Mouse (Mus musculus) neural tube, embryonic 12.5 days (tissue): ENCODE measurements around the gene Elk4. TPM values are rescaled to one million over a fixed set of nuclear protein-coding genes. Genes with fewer than 3 reads are reported as not detected.
A peak's percentile ranks its signal among the peaks of the same experiment; 100 is the strongest.

ENCODE experiments used
- ATAC-seq: fragments of 200-750 bp; cut with Nextera tagmentation; 2 replicates; pipeline ENCODE4 v1.8.0; 2017; ENCODE audit warnings: low read depth, mild to moderate bottlenecking, moderate TSS enrichment, moderate library complexity; ENCODE audit not compliant: low FRiP score
- H3K27ac ChIP-seq: fragments of 300-500 bp; sonication (generic); 2 replicates; pipeline ENCODE4 v1.5.1; 2016
- H3K27me3 ChIP-seq: fragments of 300-500 bp; sonication (generic); replicated peaks from 2 replicates; pipeline ENCODE4 v1.6.1; 2016; ENCODE audit warnings: mild to moderate bottlenecking
- H3K36me3 ChIP-seq: fragments of 300-500 bp; sonication (generic); 2 replicates; pipeline ENCODE4 v1.6.1; 2016; ENCODE audit warnings: mild to moderate bottlenecking
- H3K4me1 ChIP-seq: fragments of 300-500 bp; sonication (generic); 2 replicates; pipeline ENCODE4 v1.6.1; 2016
- H3K4me2 ChIP-seq: fragments of 300-500 bp; sonication (generic); replicated peaks from 2 replicates; pipeline ENCODE4 v1.6.1; 2016; ENCODE audit warnings: mild to moderate bottlenecking
- H3K4me3 ChIP-seq: fragments of 300-500 bp; sonication (generic); 2 replicates; pipeline ENCODE4 v1.5.1; 2016
- H3K9ac ChIP-seq: fragments of 300-500 bp; sonication (generic); 2 replicates; pipeline ENCODE4 v1.6.1; 2016; ENCODE audit warnings: mild to moderate bottlenecking
- H3K9me3 ChIP-seq: fragments of 300-500 bp; sonication (generic); 2 replicates; pipeline ENCODE4 v1.6.1; 2016; ENCODE audit warnings: mild to moderate bottlenecking
- WGBS: fragments of 180-500 bp; shearing (Covaris S2); methylation state at CpG from one replicate; pipeline ENCODE4 v1.1.7; 2016; 5-methylcytosine and 5-hydroxymethylcytosine counted together
- polyA plus RNA-seq: library from polyadenylated mRNA; unstranded; fragments of >200 nt; fragmentation: Nextera tagmentation; extraction: Ambion mirVana; gene quantifications from 2 replicates; pipeline ENCODE4 v1.2.1, GENCODE M21; 2016

The Elk4 gene
- 16.1 and 16.2 TPM in 2 replicates for polyA plus RNA-seq

DNA sequence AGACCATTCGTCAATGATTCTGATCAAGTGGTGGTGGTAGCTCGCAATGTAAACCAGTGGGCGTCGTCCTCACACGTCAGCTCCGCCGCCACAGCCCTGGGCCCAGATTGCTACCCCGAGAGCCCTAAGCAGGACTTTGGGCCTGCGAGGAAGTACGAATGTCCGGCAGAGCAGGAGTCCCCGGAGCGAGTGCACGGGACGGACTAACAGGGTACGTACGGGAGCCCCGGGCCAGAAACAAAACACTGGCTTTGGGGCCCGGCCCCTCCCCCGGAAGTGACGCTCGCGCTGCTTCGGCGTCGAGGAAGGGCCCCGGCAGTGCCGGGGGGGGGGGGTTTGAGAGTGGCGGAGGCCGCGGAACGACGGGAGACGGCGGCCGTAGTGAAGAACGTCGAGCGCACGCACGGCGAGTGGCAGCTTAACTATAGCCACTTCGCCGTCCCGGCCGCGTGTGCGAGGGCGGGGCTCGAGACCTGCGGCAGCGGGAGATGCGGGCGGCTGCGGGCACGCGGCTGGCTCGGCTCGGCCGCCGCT lies at the start of gene Elk4:
Gene Elk4 (plus strand): TSS at position 326 of the 534 bp plus-strand sequence.
- Histone ChIP-seq H3K4me1 (peaks cover 10% of the 10 kb centered on the region), H3K9me3 (no peaks in the 10 kb centered on the region), H3K4me2 (peak within 1 kb of the TSS; percentile 72), H3K27ac (peak within 1 kb of the TSS; percentile 95), H3K9ac (peak within 1 kb of the TSS; percentile 91), H3K36me3 (no peaks in the 10 kb centered on the region), H3K27me3 (no peaks in the 10 kb centered on the region), H3K4me3 (peak within 1 kb of the TSS; percentile 83)
- WGBS, result under 1% methylated on average over 61 of the region's 61 CpGs
- peak; percentile 93 for ATAC-seq

GRCm38 (mm10) chr1:131961004-131961403 lies 46.4 kb upstream of the Elk4 start:
- ATAC-seq, result no peak
- H3K36me3 ChIP-seq, result no peaks in the 10 kb centered on the region
- no peak overlapping the region for H3K4me2 ChIP-seq
- no peak overlapping the region for H3K27ac ChIP-seq
- peaks cover 22% of the 10 kb centered on the region for H3K27me3 ChIP-seq
- H3K9ac ChIP-seq, result no peak overlapping the region
- 56% methylated on average over 2 of the region's 2 CpGs for WGBS
- H3K4me1 ChIP-seq, result peaks cover 23% of the 10 kb centered on the region
- H3K4me3 ChIP-seq, result no peak overlapping the region
- no peaks in the 10 kb centered on the region for H3K9me3 ChIP-seq

DNA sequence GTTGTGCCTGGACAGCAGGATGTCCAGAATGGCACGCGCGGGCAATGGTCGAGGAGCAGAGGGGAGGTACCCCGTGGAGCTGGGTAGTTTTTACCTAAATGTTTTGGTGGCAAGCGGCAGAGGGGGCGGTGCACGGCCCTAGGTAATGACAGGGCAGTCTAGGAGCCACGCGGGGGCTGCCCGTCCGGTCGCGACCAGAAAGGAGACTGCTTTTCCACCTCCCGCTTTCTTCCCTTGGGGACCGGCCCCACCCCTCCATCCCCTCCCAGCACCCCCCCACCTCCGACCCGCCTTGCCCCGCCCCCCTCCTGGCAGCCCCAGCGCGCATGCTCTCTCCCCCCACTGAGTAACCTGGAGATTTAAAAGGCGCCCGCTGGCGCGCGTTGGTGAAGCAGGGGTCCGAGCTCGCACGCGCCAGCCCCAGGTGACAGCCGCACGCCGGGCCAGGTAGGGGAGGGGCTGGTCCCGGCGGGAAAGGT lies 44.8 kb upstream of the Elk4 start, which contains the start of gene Slc45a3:
Gene Slc45a3 (plus strand): TSS at position 362 of the 479 bp plus-strand sequence.
- Histone ChIP-seq H3K4me2 (peak within 1 kb of the TSS; percentile 98), H3K27ac (no peak within 1 kb of the TSS), H3K9me3 (no peaks in the 10 kb centered on the region), H3K27me3 (peaks cover 22% of the 10 kb centered on the region), H3K9ac (peak within 1 kb of the TSS; percentile 80), H3K4me3 (peak within 1 kb of the TSS; percentile 84), H3K4me1 (peaks cover 33% of the 10 kb centered on the region), H3K36me3 (no peaks in the 10 kb centered on the region)
- ATAC-seq, result peak; percentile 51
- WGBS, result under 1% methylated on average over 35 of the region's 35 CpGs

DNA sequence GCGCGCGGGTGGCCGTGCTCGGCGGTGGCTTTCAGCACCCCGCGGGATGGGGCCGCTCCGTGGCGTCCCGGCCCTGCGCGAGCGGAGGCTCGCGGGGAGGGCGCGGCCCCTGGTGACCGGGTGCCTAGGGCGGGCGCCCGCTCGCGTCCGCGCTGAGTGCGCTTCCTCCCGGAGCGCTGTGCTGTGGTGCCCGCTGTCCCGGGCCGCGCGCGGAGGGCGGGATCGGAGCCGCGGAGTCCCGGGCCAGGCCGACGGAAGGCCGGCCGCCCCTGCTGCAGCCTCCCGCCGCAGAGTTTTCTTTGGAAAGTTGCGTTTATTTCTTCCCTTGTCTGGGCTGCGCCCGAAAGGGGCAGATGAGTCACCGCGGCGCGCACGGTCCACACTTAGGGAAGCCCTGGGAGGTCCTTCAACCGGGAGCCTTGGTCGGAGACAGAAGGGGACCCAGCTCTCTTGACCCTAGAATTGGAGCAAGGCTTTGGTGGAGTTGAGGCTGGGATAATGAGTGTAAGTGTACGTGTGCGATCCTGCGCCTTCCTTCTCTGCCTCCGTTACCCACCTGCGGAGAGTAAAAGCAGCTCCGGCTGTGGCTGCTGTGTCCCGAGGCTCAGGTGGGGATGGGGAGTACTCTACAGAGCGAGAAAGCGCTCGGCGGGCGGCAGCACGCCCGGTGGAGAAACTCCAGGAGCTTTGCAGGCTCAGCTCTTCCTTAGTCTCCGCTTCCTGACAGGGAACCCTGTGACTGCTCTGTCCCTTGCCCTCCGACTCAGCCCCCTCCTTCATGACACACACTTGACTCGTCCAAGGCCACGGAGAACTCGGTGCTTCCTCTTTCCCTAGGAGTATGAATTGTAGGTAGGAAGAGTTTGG lies 44.1 kb upstream of the Elk4 start:
- Histone ChIP-seq H3K27ac (no peak overlapping the region), H3K4me2 (peak overlapping the region; percentile 98), H3K9me3 (no peaks in the 10 kb centered on the region), H3K9ac (peak overlapping the region; percentile 80), H3K27me3 (peaks cover 22% of the 10 kb centered on the region), H3K4me1 (peaks cover 33% of the 10 kb centered on the region), H3K36me3 (no peaks in the 10 kb centered on the region), H3K4me3 (peak overlapping the region; percentile 84)
- WGBS, result under 1% methylated on average over 70 of the region's 76 CpGs
- ATAC-seq, result peak; percentile 79

GRCm38 (mm10) chr1:131964100-131964499 lies 43.3 kb upstream of the Elk4 start:
- Histone ChIP-seq H3K27me3 (peaks cover 22% of the 10 kb centered on the region), H3K27ac (no peak overlapping the region), H3K9me3 (no peaks in the 10 kb centered on the region), H3K36me3 (no peaks in the 10 kb centered on the region), H3K4me2 (peak overlapping the region; percentile 98), H3K4me3 (peak overlapping the region; percentile 84), H3K9ac (peak overlapping the region; percentile 80; the same call in 1 of the 2 replicates), H3K4me1 (peaks cover 33% of the 10 kb centered on the region)
- WGBS, result 29% methylated on average over 5 of the region's 5 CpGs
- ATAC-seq, result no peak

DNA sequence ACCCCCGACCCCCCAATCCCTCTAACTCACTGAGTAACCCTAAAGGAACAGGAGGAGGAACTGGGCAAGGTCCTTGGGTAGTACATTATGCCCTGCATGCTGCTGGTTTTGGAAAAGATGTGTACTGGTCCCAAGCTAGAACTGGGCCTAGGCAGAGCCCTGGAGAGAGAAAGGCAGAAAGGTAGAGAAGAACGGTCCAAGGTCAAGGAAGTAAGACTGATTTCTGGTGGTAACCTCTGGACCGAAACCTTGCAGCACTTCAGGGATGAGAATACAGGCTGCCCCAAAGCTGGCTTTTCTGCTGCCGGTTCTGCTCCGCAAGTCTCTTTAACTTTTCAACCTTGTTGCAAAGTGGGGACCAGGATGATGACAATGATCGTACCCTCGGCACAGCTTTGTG lies 42.8 kb upstream of the Elk4 start:
- WGBS, result 74% methylated on average over 7 of the region's 7 CpGs
- no peak overlapping the region for H3K9ac ChIP-seq

GRCm38 (mm10) chr1:131965818-131966217 lies 41.6 kb upstream of the Elk4 start:
- ATAC-seq, result no peak
- 0 out of 2 replicates have a peak overlapping the region, but pooled peaks have one; percentile 13 for H3K9ac ChIP-seq
- H3K4me1 ChIP-seq, result peaks cover 46% of the 10 kb centered on the region
- no peak overlapping the region for H3K4me3 ChIP-seq
- no peaks in the 10 kb centered on the region for H3K9me3 ChIP-seq
- peak overlapping the region; percentile 20 for H3K4me2 ChIP-seq
- no peak overlapping the region for H3K27ac ChIP-seq
- 45% methylated on average over 5 of the region's 5 CpGs for WGBS
- H3K36me3 ChIP-seq, result no peaks in the 10 kb centered on the region
- peaks cover 16% of the 10 kb centered on the region for H3K27me3 ChIP-seq

More for the DNA sequence above, 42.8 kb upstream of the Elk4 start:
- Histone ChIP-seq H3K27me3 (peaks cover 22% of the 10 kb centered on the region), H3K4me3 (peak overlapping the region; percentile 84), H3K36me3 (no peaks in the 10 kb centered on the region), H3K27ac (no peak overlapping the region), H3K4me1 (peaks cover 33% of the 10 kb centered on the region), H3K9me3 (no peaks in the 10 kb centered on the region), H3K4me2 (peak overlapping the region; percentile 98)
- ATAC-seq, result no peak

DNA sequence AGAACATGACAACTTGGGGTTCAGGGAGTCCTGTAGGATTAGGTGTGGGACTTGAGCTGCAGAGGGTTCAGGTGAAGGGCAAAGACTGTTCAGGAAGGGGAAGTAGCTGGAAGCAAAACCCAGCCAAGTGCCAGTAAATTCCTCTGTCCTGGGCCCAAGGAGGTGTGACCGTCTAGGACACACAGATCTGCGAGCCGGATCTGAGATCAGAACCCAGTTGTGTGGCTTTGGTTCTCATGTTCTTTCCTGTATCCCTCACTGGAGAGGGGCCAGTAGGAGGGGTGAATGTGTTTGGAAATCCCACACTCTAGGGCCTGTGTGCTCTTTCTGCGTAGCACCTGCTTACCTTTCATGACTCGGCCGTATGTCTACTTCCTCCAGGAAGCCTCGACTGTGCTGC lies 40.1 kb upstream of the Elk4 start:
- 82% methylated on average over 7 of the region's 7 CpGs for WGBS
- Histone ChIP-seq H3K4me2 (no peak overlapping the region), H3K36me3 (no peaks in the 10 kb centered on the region), H3K27ac (no peak overlapping the region), H3K4me1 (peaks cover 61% of the 10 kb centered on the region), H3K9me3 (no peaks in the 10 kb centered on the region), H3K4me3 (no peak overlapping the region), H3K9ac (no peak overlapping the region), H3K27me3 (peaks cover 13% of the 10 kb centered on the region)
- no peak for ATAC-seq

GRCm38 (mm10) chr1:131968556-131968955 lies 38.9 kb upstream of the Elk4 start:
- ATAC-seq, result no peak
- 46% methylated on average over 3 of the region's 3 CpGs for WGBS
- H3K36me3 ChIP-seq, result no peaks in the 10 kb centered on the region
- H3K4me1 ChIP-seq, result peaks cover 71% of the 10 kb centered on the region
- no peak overlapping the region for H3K4me3 ChIP-seq
- H3K9ac ChIP-seq, result no peak overlapping the region
- no peak overlapping the region for H3K4me2 ChIP-seq
- H3K9me3 ChIP-seq, result no peaks in the 10 kb centered on the region
- no peak overlapping the region for H3K27ac ChIP-seq
- peaks cover 10% of the 10 kb centered on the region for H3K27me3 ChIP-seq

DNA sequence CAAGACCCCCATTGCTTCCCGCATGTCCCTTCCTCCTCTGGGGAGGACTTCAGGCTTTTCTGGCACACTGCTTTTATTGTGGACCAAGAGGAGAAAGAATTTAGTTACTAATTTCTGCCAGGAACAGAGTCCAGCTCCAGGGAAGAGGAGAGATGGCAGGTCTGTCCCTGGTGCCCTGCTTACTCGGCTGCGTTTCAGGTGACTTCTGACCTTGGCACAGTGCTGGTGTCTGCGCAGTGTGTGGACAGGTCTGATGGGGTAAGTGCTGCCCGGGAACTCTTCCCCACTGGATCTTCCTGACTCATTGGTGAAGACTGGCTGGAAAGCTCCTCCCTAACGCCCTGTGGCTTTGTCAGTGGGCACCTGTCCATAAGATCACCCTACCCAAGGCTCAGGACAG lies 38.4 kb upstream of the Elk4 start:
- Histone ChIP-seq H3K9me3 (no peaks in the 10 kb centered on the region), H3K4me2 (no peak overlapping the region), H3K27ac (no peak overlapping the region), H3K9ac (no peak overlapping the region), H3K36me3 (no peaks in the 10 kb centered on the region), H3K4me1 (peaks cover 71% of the 10 kb centered on the region), H3K4me3 (no peak overlapping the region), H3K27me3 (peaks cover 8% of the 10 kb centered on the region)
- WGBS, result 75% methylated on average over 6 of the region's 6 CpGs
- no peak for ATAC-seq

- no peak for ATAC-seq
- Histone ChIP-seq H3K9me3 (no peaks in the 10 kb centered on the region), H3K9ac (no peak overlapping the region), H3K4me2 (no peak overlapping the region), H3K27me3 (0 out of 2 replicates have a peak, but pooled peaks cover under 1% of the 10 kb centered on the region), H3K4me3 (no peak overlapping the region), H3K27ac (no peak overlapping the region), H3K36me3 (no peaks in the 10 kb centered on the region), H3K4me1 (peaks cover 66% of the 10 kb centered on the region)
- 52% methylated on average over 4 of the region's 4 CpGs for WGBS
These were observed 37.6 kb upstream of the Elk4 start for GRCm38 (mm10) chr1:131969825-131970224.

GRCm38 (mm10) chr1:131970322-131970660 lies 37.1 kb upstream of the Elk4 start:
- H3K9me3 ChIP-seq, result no peaks in the 10 kb centered on the region
- H3K27me3 ChIP-seq, result no peaks in the 10 kb centered on the region
- H3K36me3 ChIP-seq, result no peaks in the 10 kb centered on the region
- no peak overlapping the region for H3K4me3 ChIP-seq
- peaks cover 68% of the 10 kb centered on the region for H3K4me1 ChIP-seq
- peak overlapping the region; percentile 65; the same call in 1 of the 2 replicates for H3K27ac ChIP-seq
- no peak for ATAC-seq
- peak overlapping the region; percentile 41 for H3K4me2 ChIP-seq
- no peak overlapping the region for H3K9ac ChIP-seq
- WGBS, result 38% methylated on average over 5 of the region's 5 CpGs
